Mouse (Mus musculus) liver, adult 2 months (tissue): ENCODE results near the gene Prmt9. TPM values are rescaled to one million over a fixed set of nuclear protein-coding genes. Genes with fewer than 3 reads are reported as not detected.
A peak's percentile ranks its signal among the peaks of the same experiment; 100 is the strongest.

ENCODE experiments used
- DNase-seq: peaks from one replicate; pipeline ENCODE4 v3.0.0-alpha.2; 2011; ENCODE audit warnings: low read depth, low spot score; ENCODE audit errors: extremely low read depth
- H3K27ac ChIP-seq: fragments of 200-500 bp; replicated peaks from 2 replicates; pipeline ENCODE4 v1.5.1; 2012; ENCODE audit warnings: low read depth, mild to moderate bottlenecking, control low read depth, inconsistent platforms, low read length; ENCODE audit not compliant: insufficient read depth
- H3K27me3 ChIP-seq: fragments of 200-500 bp; 2 replicates; pipeline ENCODE4 v1.6.1; 2012; ENCODE audit warnings: mild to moderate bottlenecking, moderate library complexity, low read length, inconsistent platforms; ENCODE audit not compliant: control insufficient read depth, insufficient read depth
- H3K36me3 ChIP-seq: fragments of 200-500 bp; 2 replicates; pipeline ENCODE4 v1.6.1; 2012; ENCODE audit warnings: low read length, inconsistent platforms; ENCODE audit not compliant: control insufficient read depth, insufficient read depth
- H3K4me1 ChIP-seq: fragments of 200-500 bp; 2 replicates; pipeline ENCODE4 v1.6.1; 2011; ENCODE audit warnings: low read length; ENCODE audit not compliant: control insufficient read depth, insufficient read depth
- H3K4me3 ChIP-seq: fragments of 200-500 bp; 2 replicates; pipeline ENCODE4 v1.5.1; 2011; ENCODE audit warnings: low read depth, mild to moderate bottlenecking, control low read depth, low read length, moderate library complexity; ENCODE audit not compliant: insufficient read depth
- H3K79me2 ChIP-seq: fragments of 200-500 bp; 2 replicates; pipeline ENCODE4 v1.6.1; 2012; ENCODE audit warnings: inconsistent platforms, mild to moderate bottlenecking, low read length, moderate library complexity; ENCODE audit not compliant: control insufficient read depth, insufficient read depth
- H3K9ac ChIP-seq: fragments of 200-500 bp; 2 replicates; pipeline ENCODE4 v1.6.1; 2012; ENCODE audit warnings: low read depth, mild to moderate bottlenecking, control low read depth, inconsistent platforms, low read length
- CTCF ChIP-seq: fragments of 200-500 bp; IDR thresholded peaks from 2 replicates; pipeline ENCODE4 v1.5.1; 2011; ENCODE audit warnings: low read depth, low read length, control low read depth
- POLR2A ChIP-seq: fragments of 200-500 bp; IDR thresholded peaks from 2 replicates; pipeline ENCODE4 v1.6.1; 2011; ENCODE audit warnings: low read length, control low read depth; ENCODE audit not compliant: insufficient read depth; ENCODE audit errors: extremely low read depth
- WGBS: fragments of 180-500 bp; shearing (Covaris S2); methylation state at CpG from one replicate; pipeline ENCODE4 v1.1.7; 2018; 5-methylcytosine and 5-hydroxymethylcytosine counted together
- polyA plus RNA-seq: library from polyadenylated mRNA; depleted of rRNA; stranded (reverse); fragments of >200 nt; gene quantifications from 2 replicates; pipeline ENCODE4 v1.2.3, GENCODE M21; 2012
- total RNA-seq: library from RNA; depleted of rRNA; stranded (reverse); fragments of >200 nt; gene quantifications from 2 replicates; pipeline ENCODE4 v1.2.3, GENCODE M21; 2014

Gene Prmt9
- total and polyA plus RNA-seq, 2 experiments: 4.9 to 17.3 TPM

DNA sequence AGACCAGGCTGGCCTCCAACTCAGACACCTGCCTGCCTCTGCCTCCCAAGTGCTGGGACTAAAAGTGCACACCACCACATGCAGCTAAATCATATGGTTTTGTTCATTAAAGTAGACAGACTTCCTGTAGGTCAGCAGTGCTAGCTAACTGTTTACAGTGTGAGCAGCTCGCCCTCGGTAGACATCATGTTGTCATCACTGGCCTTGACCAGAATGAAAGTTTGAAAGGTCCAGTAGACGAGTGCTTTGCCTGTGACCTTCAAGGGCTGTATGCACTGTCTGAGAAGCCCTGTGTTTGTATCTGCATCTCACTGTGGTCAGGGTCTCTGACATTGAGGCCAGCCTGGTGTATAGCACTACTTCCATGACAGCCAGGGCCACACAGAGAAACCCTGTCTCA is 12.2 kb downstream of the Prmt9 start:
- H3K4me3 ChIP-seq: no peak overlapping the region
- H3K36me3 ChIP-seq: peaks cover 50% of the 10 kb centered on the region
- H3K27ac ChIP-seq: no peak overlapping the region
- no peak for DNase-seq
- H3K79me2 ChIP-seq: no peaks in the 10 kb centered on the region
- H3K9ac ChIP-seq: no peak overlapping the region
- no peaks in the 10 kb centered on the region for H3K27me3 ChIP-seq
- 67% methylated on average over 3 of the region's 3 CpGs for WGBS
- H3K4me1 ChIP-seq: no peaks in the 10 kb centered on the region
- no peak for TF ChIP-seq CTCF
- TF ChIP-seq POLR2A: no peak

DNA sequence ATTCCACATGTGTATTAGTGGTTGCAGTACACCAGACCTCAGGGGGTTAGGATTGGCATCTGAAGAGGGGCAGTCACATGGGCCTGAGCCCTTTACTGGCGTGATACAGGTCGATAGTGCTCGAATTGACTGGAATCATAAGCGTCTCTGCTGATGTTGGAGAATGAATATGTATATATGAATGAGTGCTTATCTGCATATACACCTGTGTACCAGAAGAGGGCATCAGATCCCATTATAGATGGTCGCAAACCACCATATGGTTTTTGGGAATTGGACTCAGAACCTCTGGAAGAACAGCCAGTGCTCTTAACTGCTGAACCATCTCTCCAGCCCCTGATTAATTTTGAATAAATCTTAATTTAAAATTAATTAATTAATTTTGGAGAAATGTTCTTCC is 25.0 kb downstream of the Prmt9 start:
- H3K36me3 ChIP-seq: peaks cover 40% of the 10 kb centered on the region
- no peak overlapping the region for H3K27ac ChIP-seq
- TF ChIP-seq POLR2A: no peak
- no peak for TF ChIP-seq CTCF
- no peaks in the 10 kb centered on the region; the same call in 1 of the 2 replicates for H3K79me2 ChIP-seq
- 88% methylated on average over 5 of the region's 5 CpGs for WGBS
- no peaks in the 10 kb centered on the region for H3K27me3 ChIP-seq
- no peak overlapping the region for H3K4me3 ChIP-seq
- H3K9ac ChIP-seq: no peak overlapping the region
- H3K4me1 ChIP-seq: no peaks in the 10 kb centered on the region
- no peak for DNase-seq

- H3K79me2 ChIP-seq: no peaks in the 10 kb centered on the region
- H3K4me1 ChIP-seq: no peaks in the 10 kb centered on the region
- DNase-seq: no peak
- H3K27me3 ChIP-seq: no peaks in the 10 kb centered on the region
- H3K4me3 ChIP-seq: no peak overlapping the region
- 95% methylated on average over 7 of the region's 7 CpGs for WGBS
- peaks cover 47% of the 10 kb centered on the region for H3K36me3 ChIP-seq
- TF ChIP-seq CTCF (no peak), POLR2A (no peak)
- no peak overlapping the region for H3K27ac ChIP-seq
- no peak overlapping the region for H3K9ac ChIP-seq
These were observed 28.5 kb downstream of the Prmt9 start for GRCm38 (mm10) chr8:77577674-77578073.

DNA sequence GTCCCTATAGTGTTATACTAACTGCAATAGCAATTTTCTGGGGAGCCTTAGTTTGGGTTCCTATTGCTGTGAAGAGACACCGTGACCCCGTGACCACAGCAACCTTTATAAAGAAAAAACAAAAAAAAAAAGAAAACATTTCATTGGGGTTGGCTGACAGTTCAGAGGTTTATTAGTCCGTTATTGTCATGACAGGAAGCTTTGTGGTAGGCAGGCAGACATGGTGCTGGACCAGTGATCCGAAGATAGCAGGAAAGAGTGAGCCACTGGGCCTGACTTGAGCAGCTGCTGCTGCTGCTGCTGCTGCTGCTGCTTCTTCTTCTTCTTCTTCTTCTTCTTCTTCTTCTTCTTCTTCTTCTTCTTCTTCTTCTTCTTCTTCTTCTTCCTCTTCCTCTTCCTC is 35.0 kb downstream of the Prmt9 start:
- Histone ChIP-seq H3K27me3 (no peaks in the 10 kb centered on the region), H3K4me1 (no peaks in the 10 kb centered on the region), H3K27ac (no peak overlapping the region), H3K79me2 (no peaks in the 10 kb centered on the region), H3K9ac (no peak overlapping the region), H3K36me3 (peaks cover 23% of the 10 kb centered on the region), H3K4me3 (no peak overlapping the region)
- TF ChIP-seq CTCF (no peak), POLR2A (no peak)
- 91% methylated on average over 4 of the region's 4 CpGs for WGBS
- DNase-seq: no peak

DNA sequence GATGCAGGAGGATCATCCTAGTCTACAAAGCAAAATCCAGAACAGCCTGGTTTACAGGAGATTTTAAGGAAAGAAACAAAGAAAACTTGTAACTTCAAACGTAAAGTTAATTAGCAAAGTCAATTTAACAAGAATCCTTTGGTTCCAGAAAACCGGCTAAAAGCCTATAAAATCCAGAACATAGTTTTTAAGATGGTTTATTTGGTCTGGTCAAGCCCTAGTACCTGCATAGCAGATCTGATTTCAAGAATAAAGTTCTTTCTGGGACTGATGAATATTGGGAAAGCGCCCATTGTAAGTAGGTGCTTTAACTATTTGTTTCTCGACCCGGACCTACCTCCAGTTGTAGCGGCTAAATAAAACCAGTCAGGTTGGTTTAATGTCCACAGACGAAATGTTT is 60.4 kb downstream of the Prmt9 start:
- Histone ChIP-seq H3K79me2 (no peaks in the 10 kb centered on the region), H3K36me3 (peaks cover 6% of the 10 kb centered on the region), H3K4me1 (no peaks in the 10 kb centered on the region), H3K4me3 (peak overlapping the region; percentile 99; the same call in 1 of the 2 replicates), H3K27me3 (no peaks in the 10 kb centered on the region), H3K27ac (no peak overlapping the region), H3K9ac (no peak overlapping the region)
- WGBS: 21% methylated on average over 7 of the region's 7 CpGs
- no peak for DNase-seq
- TF ChIP-seq CTCF: no peak
- no peak for TF ChIP-seq POLR2A

- Histone ChIP-seq H3K4me3 (peak within 1 kb of the TSS; percentile 99), H3K27me3 (no peaks in the 10 kb centered on the region), H3K27ac (no peak within 1 kb of the TSS), H3K79me2 (no peaks in the 10 kb centered on the region), H3K9ac (peak within 1 kb of the TSS; percentile 77), H3K4me1 (no peaks in the 10 kb centered on the region), H3K36me3 (peaks cover under 1% of the 10 kb centered on the region; the same call in 1 of the 2 replicates)
- DNase-seq: peak; percentile 96
- 0 out of 2 replicates have a peak, but pooled peaks have one; percentile 25 for TF ChIP-seq POLR2A
- TF ChIP-seq CTCF: no peak
- WGBS: under 1% methylated on average over 36 of the region's 36 CpGs
These were observed 61.3 kb downstream of the Prmt9 start, which contains the start of gene Tmem184c for GRCm38 (mm10) chr8:77610374-77610969. TSS of gene Tmem184c (minus strand) at chr8:77610698.
